Mouse (Mus musculus): Measurements from ENCODE around the gene Nt5e. TPM values are rescaled to one million over a fixed set of nuclear protein-coding genes. Genes with fewer than 3 reads are reported as not detected.

Gene Nt5e
- polyA plus RNA-seq, 1 experiment from 2014 or later = 1.6 TPM

DNA sequence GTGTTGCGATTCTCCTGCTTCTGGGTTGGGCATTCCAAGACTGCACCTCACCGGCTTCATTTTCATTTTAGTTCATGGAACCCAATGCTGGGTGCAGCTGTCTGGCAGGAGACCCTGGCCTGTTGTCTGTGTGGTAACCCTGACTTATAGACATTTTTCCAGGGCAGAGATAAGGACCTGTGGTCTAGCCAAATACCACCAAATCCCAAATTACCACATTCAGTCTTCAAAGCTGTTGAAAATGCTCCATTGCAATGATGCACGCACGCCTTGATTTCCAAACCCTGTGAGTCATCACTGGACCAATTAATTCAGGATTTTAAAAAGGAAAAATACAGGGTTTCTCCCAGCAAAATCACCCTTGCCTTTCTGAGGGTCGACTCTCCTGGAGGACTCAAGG, 41.5 kb downstream of the Nt5e start:
- no peaks in the 10 kb centered on the region for H3K9me3 ChIP-seq (replicated peaks)
- H3K9ac ChIP-seq = no peak overlapping the region
- 90% methylated on average over 5 of the region's 5 CpGs for whole genome bisulfite sequencing
- H3K27ac ChIP-seq = no peak overlapping the region
- no peak overlapping the region for H3K4me2 ChIP-seq (replicated peaks)
- H3K36me3 ChIP-seq = 0 out of 2 replicates have a peak, but pooled peaks cover 4% of the 10 kb centered on the region
- no peaks in the 10 kb centered on the region for H3K4me1 ChIP-seq
- no peak overlapping the region for H3K4me3 ChIP-seq
- ATAC-seq (ENCODE audit: low FRiP score) = no peak
- no peaks in the 10 kb centered on the region for H3K27me3 ChIP-seq

- no peak for ATAC-seq (ENCODE audit: low FRiP score)
- WGBS = 95% methylated on average over 2 of the region's 2 CpGs
- no peaks in the 10 kb centered on the region for H3K4me1 ChIP-seq
Measured at GRCm38 (mm10) chr9:88369666-88370065, 42.7 kb downstream of the Nt5e start.

GRCm38 (mm10) chr9:88371201-88371600, 44.2 kb downstream of the Nt5e start:
- Histone ChIP-seq H3K9ac (no peak overlapping the region), H3K4me1 (no peaks in the 10 kb centered on the region), H3K27ac (no peak overlapping the region), H3K27me3 (no peaks in the 10 kb centered on the region), H3K36me3 (0 out of 2 replicates have a peak, but pooled peaks cover 6% of the 10 kb centered on the region), H3K9me3 (replicated peaks) (no peaks in the 10 kb centered on the region), H3K4me2 (replicated peaks) (no peak overlapping the region), H3K4me3 (no peak overlapping the region)
- no peak for ATAC-seq (ENCODE audit: low FRiP score)
- WGBS = 90% methylated on average over 2 of the region's 2 CpGs

More at GRCm38 (mm10) chr9:88369666-88370065, 42.7 kb downstream of the Nt5e start:
- no peak overlapping the region for H3K4me3 ChIP-seq
- no peaks in the 10 kb centered on the region for H3K9me3 ChIP-seq (replicated peaks)
- no peak overlapping the region for H3K4me2 ChIP-seq (replicated peaks)
- no peak overlapping the region for H3K9ac ChIP-seq
- H3K27me3 ChIP-seq = no peaks in the 10 kb centered on the region
- H3K27ac ChIP-seq = no peak overlapping the region
- H3K36me3 ChIP-seq = 0 out of 2 replicates have a peak, but pooled peaks cover 4% of the 10 kb centered on the region

GRCm38 (mm10) chr9:88373001-88373400, 46.0 kb downstream of the Nt5e start:
- Histone ChIP-seq H3K27me3 (no peaks in the 10 kb centered on the region), H3K4me3 (no peak overlapping the region), H3K9me3 (replicated peaks) (no peaks in the 10 kb centered on the region), H3K4me1 (no peaks in the 10 kb centered on the region), H3K4me2 (replicated peaks) (no peak overlapping the region), H3K27ac (no peak overlapping the region), H3K9ac (no peak overlapping the region), H3K36me3 (0 out of 2 replicates have a peak, but pooled peaks cover 7% of the 10 kb centered on the region)
- ATAC-seq (ENCODE audit: low FRiP score) = no peak
- WGBS = 75% methylated on average over 2 of the region's 2 CpGs

GRCm38 (mm10) chr9:88377483-88377882, 50.5 kb downstream of the Nt5e start:
- no peaks in the 10 kb centered on the region for H3K9me3 ChIP-seq (replicated peaks)
- 83% methylated on average over 5 of the region's 5 CpGs for WGBS
- ATAC-seq (ENCODE audit: low FRiP score) = no peak

GRCm38 (mm10) chr9:88379057-88379456, 52.1 kb downstream of the Nt5e start:
- no peak overlapping the region for H3K9ac ChIP-seq
- no peaks in the 10 kb centered on the region for H3K9me3 ChIP-seq (replicated peaks)
- peaks cover 30% of the 10 kb centered on the region for H3K36me3 ChIP-seq
- no peak overlapping the region for H3K27ac ChIP-seq
- H3K4me2 ChIP-seq (replicated peaks) = no peak overlapping the region
- ATAC-seq (ENCODE audit: low FRiP score) = no peak
- no peaks in the 10 kb centered on the region for H3K4me1 ChIP-seq
- 87% methylated on average over 3 of the region's 3 CpGs for WGBS
- no peak overlapping the region for H3K4me3 ChIP-seq
- H3K27me3 ChIP-seq = no peaks in the 10 kb centered on the region

More at GRCm38 (mm10) chr9:88377483-88377882, 50.5 kb downstream of the Nt5e start:
- H3K4me3 ChIP-seq = no peak overlapping the region
- H3K4me2 ChIP-seq (replicated peaks) = no peak overlapping the region
- H3K27ac ChIP-seq = no peak overlapping the region
- no peak overlapping the region for H3K9ac ChIP-seq
- peaks cover 23% of the 10 kb centered on the region for H3K36me3 ChIP-seq
- no peaks in the 10 kb centered on the region for H3K4me1 ChIP-seq
- no peaks in the 10 kb centered on the region for H3K27me3 ChIP-seq

DNA sequence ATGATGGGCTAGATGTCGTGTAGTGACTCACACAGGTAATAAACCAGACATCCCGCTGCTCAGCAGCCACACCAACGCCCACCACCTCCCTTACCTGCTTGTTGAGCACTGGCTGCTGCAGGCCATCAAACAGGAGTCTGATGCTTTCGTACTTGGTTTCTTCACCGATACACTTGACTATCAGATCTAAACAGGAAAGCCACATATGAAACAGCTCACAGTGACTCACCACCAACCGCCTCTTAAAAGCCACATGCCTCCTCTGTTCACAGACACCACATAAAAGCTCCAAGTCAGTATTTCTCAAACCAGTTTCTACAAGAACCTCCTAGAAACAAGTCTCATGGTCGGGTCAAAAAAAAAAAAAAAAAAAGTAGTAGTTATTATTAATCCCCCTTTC, 53.1 kb downstream of the Nt5e start:
- H3K9ac ChIP-seq = no peak overlapping the region
- H3K4me2 ChIP-seq (replicated peaks) = no peak overlapping the region
- no peak for ATAC-seq (ENCODE audit: low FRiP score)
- H3K9me3 ChIP-seq (replicated peaks) = no peaks in the 10 kb centered on the region
- H3K27ac ChIP-seq = no peak overlapping the region
- 80% methylated on average over 7 of the region's 7 CpGs for WGBS
- peaks cover 30% of the 10 kb centered on the region for H3K36me3 ChIP-seq
- no peak overlapping the region for H3K4me3 ChIP-seq
- H3K27me3 ChIP-seq = no peaks in the 10 kb centered on the region
- H3K4me1 ChIP-seq = no peaks in the 10 kb centered on the region

GRCm38 (mm10) chr9:88380542-88380941, 53.5 kb downstream of the Nt5e start:
- no peak overlapping the region for H3K27ac ChIP-seq
- WGBS = 84% methylated on average over 1 of the region's 1 CpGs
- ATAC-seq (ENCODE audit: low FRiP score) = no peak

DNA sequence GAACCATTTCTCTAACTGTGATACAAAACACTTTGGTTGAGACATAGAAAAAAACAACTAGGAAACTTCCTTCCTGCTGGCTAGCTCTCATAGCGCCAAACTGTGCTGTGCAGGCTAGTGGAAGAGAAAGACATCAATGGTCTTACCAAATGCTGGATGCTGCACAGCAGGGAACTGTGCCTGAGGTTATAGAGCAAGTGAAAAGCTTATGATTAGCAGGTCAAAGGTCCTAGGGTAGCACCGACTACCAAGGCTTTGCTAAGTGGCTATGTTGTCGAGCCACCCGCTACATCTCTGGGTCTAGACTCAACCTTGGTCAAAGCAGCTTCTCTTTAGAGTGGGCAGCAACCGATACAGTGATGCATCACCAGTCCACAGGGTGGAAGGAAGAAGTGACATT, 61.8 kb downstream of the Nt5e start:
- Histone ChIP-seq H3K9me3 (replicated peaks) (no peaks in the 10 kb centered on the region), H3K27ac (no peak overlapping the region), H3K4me2 (replicated peaks) (no peak overlapping the region), H3K9ac (no peak overlapping the region), H3K4me3 (no peak overlapping the region), H3K36me3 (peaks cover 20% of the 10 kb centered on the region), H3K4me1 (no peaks in the 10 kb centered on the region), H3K27me3 (no peaks in the 10 kb centered on the region)
- WGBS = 70% methylated on average over 5 of the region's 5 CpGs
- ATAC-seq (ENCODE audit: low FRiP score) = no peak

More at GRCm38 (mm10) chr9:88380542-88380941, 53.5 kb downstream of the Nt5e start:
- no peak overlapping the region for H3K4me2 ChIP-seq (replicated peaks)
- H3K36me3 ChIP-seq = peaks cover 30% of the 10 kb centered on the region
- no peaks in the 10 kb centered on the region for H3K27me3 ChIP-seq
- no peak overlapping the region for H3K4me3 ChIP-seq
- no peaks in the 10 kb centered on the region for H3K9me3 ChIP-seq (replicated peaks)
- no peak overlapping the region for H3K9ac ChIP-seq
- H3K4me1 ChIP-seq = no peaks in the 10 kb centered on the region

DNA sequence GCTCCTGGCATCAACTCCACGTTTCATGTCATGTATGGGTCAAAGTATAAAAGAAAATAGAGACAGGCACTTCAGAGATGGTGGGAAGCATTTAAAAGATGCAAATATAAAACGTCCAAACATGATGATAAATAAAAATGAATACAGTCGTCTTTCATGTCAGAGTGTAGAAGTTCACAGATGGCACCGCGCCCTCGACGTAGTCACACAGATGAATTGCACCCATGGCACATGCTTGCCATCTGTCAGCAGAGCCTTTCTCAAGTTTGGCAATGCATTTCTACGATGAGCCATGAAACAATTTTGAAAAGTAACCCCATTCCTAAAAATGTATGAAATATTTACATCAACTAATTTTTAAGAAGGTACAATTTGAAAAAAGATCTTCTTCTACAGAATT, 67.9 kb downstream of the Nt5e start:
- peaks cover 36% of the 10 kb centered on the region for H3K36me3 ChIP-seq
- 76% methylated on average over 8 of the region's 8 CpGs for WGBS
- H3K27ac ChIP-seq = no peak overlapping the region
- no peaks in the 10 kb centered on the region for H3K4me1 ChIP-seq
- no peak for ATAC-seq (ENCODE audit: low FRiP score)
- H3K9me3 ChIP-seq (replicated peaks) = no peaks in the 10 kb centered on the region
- no peak overlapping the region for H3K4me2 ChIP-seq (replicated peaks)
- H3K9ac ChIP-seq = no peak overlapping the region
- no peaks in the 10 kb centered on the region for H3K27me3 ChIP-seq
- H3K4me3 ChIP-seq = no peak overlapping the region

- no peak overlapping the region for H3K4me3 ChIP-seq
- peaks cover 34% of the 10 kb centered on the region for H3K36me3 ChIP-seq
- no peaks in the 10 kb centered on the region for H3K4me1 ChIP-seq
- no peak overlapping the region for H3K27ac ChIP-seq
- H3K9ac ChIP-seq = no peak overlapping the region
- no peaks in the 10 kb centered on the region for H3K9me3 ChIP-seq (replicated peaks)
- WGBS = 93% methylated on average over 1 of the region's 1 CpGs
- no peaks in the 10 kb centered on the region for H3K27me3 ChIP-seq
- no peak for ATAC-seq (ENCODE audit: low FRiP score)
- H3K4me2 ChIP-seq (replicated peaks) = no peak overlapping the region
Measured at GRCm38 (mm10) chr9:88398461-88398860, 71.5 kb downstream of the Nt5e start.

- 68% methylated on average over 10 of the region's 10 CpGs for WGBS
- Histone ChIP-seq H3K27me3 (no peaks in the 10 kb centered on the region), H3K4me2 (replicated peaks) (no peak overlapping the region), H3K9ac (no peak overlapping the region), H3K4me3 (no peak overlapping the region), H3K36me3 (peaks cover 17% of the 10 kb centered on the region; the same call in 1 of the 2 replicates), H3K4me1 (no peaks in the 10 kb centered on the region), H3K27ac (no peak overlapping the region), H3K9me3 (replicated peaks) (no peaks in the 10 kb centered on the region)
- ATAC-seq (ENCODE audit: low FRiP score) = no peak
Measured at GRCm38 (mm10) chr9:88404088-88404487, 77.1 kb downstream of the Nt5e start.

DNA sequence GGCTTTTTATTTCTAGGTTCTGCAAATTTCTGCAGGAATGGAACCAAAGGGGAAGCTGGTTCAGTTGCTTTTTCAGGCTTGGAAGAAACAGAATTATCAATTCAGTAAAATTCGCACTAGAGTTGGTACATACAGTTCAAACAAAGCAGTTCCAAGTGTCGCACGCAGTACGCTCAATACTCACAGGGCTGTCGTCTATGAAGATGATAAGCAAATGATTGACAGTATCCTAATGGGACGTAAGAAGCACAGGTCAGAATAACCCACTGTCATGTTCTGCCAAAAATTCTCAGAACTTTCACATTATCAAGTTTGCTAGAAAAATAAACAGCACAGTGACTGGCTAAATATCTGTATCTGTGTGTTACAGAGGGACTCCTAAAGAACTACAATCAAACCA, 77.5 kb downstream of the Nt5e start:
- no peak for ATAC-seq (ENCODE audit: low FRiP score)
- no peak overlapping the region for H3K4me2 ChIP-seq (replicated peaks)
- peaks cover 21% of the 10 kb centered on the region; the same call in 1 of the 2 replicates for H3K36me3 ChIP-seq
- WGBS = 86% methylated on average over 6 of the region's 6 CpGs
- H3K4me3 ChIP-seq = no peak overlapping the region
- H3K9ac ChIP-seq = no peak overlapping the region
- H3K27ac ChIP-seq = no peak overlapping the region
- H3K9me3 ChIP-seq (replicated peaks) = no peaks in the 10 kb centered on the region
- H3K4me1 ChIP-seq = no peaks in the 10 kb centered on the region
- no peaks in the 10 kb centered on the region for H3K27me3 ChIP-seq
